Mouse (Mus musculus) gastrocnemius, postnatal 14 days (tissue): ENCODE measurements around the gene Enpp3. TPM values are rescaled to one million over a fixed set of nuclear protein-coding genes. Genes with fewer than 3 reads are reported as not detected.
"Not testable (repeated sequence)": the region's sequence is repeated elsewhere in the genome, so short reads cannot be mapped to it uniquely, and the experiment has no call there.

ENCODE experiments used
- DNase-seq: peaks from one replicate; pipeline ENCODE4 v3.0.0; 2021; ENCODE audit warnings: mixed read lengths
- intact Hi-C: fragments of 180-260 bp; cut with DNase I; formaldehyde crosslinking; loops from one replicate; pipeline ENCODE4 v1.15.1; 2025; ENCODE audit warnings: low total_unique reads
- total RNA-seq, 2 experiments: library from RNA; stranded (reverse); gene quantifications; 2 replicates each; pipeline ENCODE4 v1.2.3; 2021

The Enpp3 gene
- total RNA-seq, 2 experiments from 2014 or later, result 5.5 to 7.5 TPM

- DNase-seq, result peak; percentile 27
- intact Hi-C loops, result no loop called here
Measured at GRCm38 (mm10) chr10:24823697-24824535, 18.7 kb downstream of the Enpp3 start.

- intact Hi-C loops, result no loop called here
- no peak for DNase-seq
Measured at GRCm38 (mm10) chr10:24823265-24823664, 19.4 kb downstream of the Enpp3 start.

- no peak for DNase-seq
- intact Hi-C loops, result no loop called here
Measured at GRCm38 (mm10) chr10:24822842-24823241, 19.8 kb downstream of the Enpp3 start.

GRCm38 (mm10) chr10:24821990-24822676 lies 20.5 kb downstream of the Enpp3 start:
- DNase-seq, result no peak
- intact Hi-C loops, result no loop called here

GRCm38 (mm10) chr10:24819526-24819925 lies 23.1 kb downstream of the Enpp3 start:
- intact Hi-C loops, result no loop called here
- no peak for DNase-seq

GRCm38 (mm10) chr10:24810639-24811038 lies 32.0 kb downstream of the Enpp3 start:
- intact Hi-C loops, result no loop called here
- DNase-seq, result no peak

GRCm38 (mm10) chr10:24806756-24807155 lies 35.9 kb downstream of the Enpp3 start:
- no peak for DNase-seq
- intact Hi-C loops, result no loop called here

GRCm38 (mm10) chr10:24805876-24806275 lies 36.7 kb downstream of the Enpp3 start:
- intact Hi-C loops, result no loop called here

GRCm38 (mm10) chr10:24805173-24805572 lies 37.5 kb downstream of the Enpp3 start:
- DNase-seq, result no peak
- intact Hi-C loops, result no loop called here

More at GRCm38 (mm10) chr10:24805876-24806275, 36.7 kb downstream of the Enpp3 start:
- no peak for DNase-seq

GRCm38 (mm10) chr10:24802742-24803244 lies 39.8 kb downstream of the Enpp3 start:
- DNase-seq, intact Hi-C loops: not testable (repeated sequence)

GRCm38 (mm10) chr10:24801796-24802195 lies 40.8 kb downstream of the Enpp3 start:
- no peak for DNase-seq
- intact Hi-C loops, result no loop called here

- intact Hi-C loops, result no loop called here
- peak; percentile 70 for DNase-seq
Measured at GRCm38 (mm10) chr10:24797246-24797645, 45.4 kb downstream of the Enpp3 start.

- intact Hi-C loops, result no loop called here
- DNase-seq, result no peak
Measured at GRCm38 (mm10) chr10:24792756-24793155, 49.9 kb downstream of the Enpp3 start.

- intact Hi-C loops, result no loop called here
- DNase-seq, result peak; percentile 68
Measured at GRCm38 (mm10) chr10:24789747-24790545, 52.7 kb downstream of the Enpp3 start.

GRCm38 (mm10) chr10:24785345-24785744 lies 57.3 kb downstream of the Enpp3 start:
- DNase-seq, result no peak
- intact Hi-C loops, result no loop called here

GRCm38 (mm10) chr10:24784624-24785276 lies 57.9 kb downstream of the Enpp3 start:
- intact Hi-C loops, result no loop called here
- no peak for DNase-seq

- intact Hi-C loops, result no loop called here
- no peak for DNase-seq
Measured at GRCm38 (mm10) chr10:24783946-24784345, 58.7 kb downstream of the Enpp3 start.

- no peak for DNase-seq
Measured at GRCm38 (mm10) chr10:24778643-24779020, 64.0 kb downstream of the Enpp3 start.

GRCm38 (mm10) chr10:24777916-24778642 lies 64.5 kb downstream of the Enpp3 start:
- DNase-seq, result peak; percentile 76
- intact Hi-C loops, result no loop called here

More at GRCm38 (mm10) chr10:24778643-24779020, 64.0 kb downstream of the Enpp3 start:
- intact Hi-C loops, result no loop called here
